Mouse (Mus musculus) ES-E14 (cell line): ENCODE results near the gene Vsig8. TPM values are rescaled to one million over a fixed set of nuclear protein-coding genes. Genes with fewer than 3 reads are reported as not detected.

ENCODE experiments used
- DNase-seq: peaks from one replicate; pipeline ENCODE4 v3.0.0-alpha.2; 2013; ENCODE audit warnings: low read depth, low spot score
- H3K27ac ChIP-seq: 2 replicates; pipeline ENCODE4 v1.5.1; 2012; ENCODE audit warnings: low read depth, mild to moderate bottlenecking, low read length, moderate library complexity, mixed read lengths; ENCODE audit not compliant: poor library complexity, insufficient read depth, severe bottlenecking
- H3K36me3 ChIP-seq: 2 replicates; pipeline ENCODE4 v1.6.1; 2012; ENCODE audit warnings: mild to moderate bottlenecking, low read length, moderate library complexity, mixed read lengths; ENCODE audit not compliant: control insufficient read depth, poor library complexity, insufficient read depth, severe bottlenecking
- H3K4me1 ChIP-seq, 2 experiments: fragments of 150-350 bp in 1 of 2; sonication (generic) in 1 of 2; 2 replicates each; pipeline ENCODE4 v1.6.1; 2012; ENCODE audit warnings: low read length in 2 of 2, mild to moderate bottlenecking in 1 of 2, mixed read lengths in 1 of 2; ENCODE audit not compliant: control insufficient read depth in 2 of 2, insufficient read depth in 2 of 2, poor library complexity in 1 of 2
- H3K4me3 ChIP-seq, 2 experiments: fragments of 150-350 bp in 1 of 2; sonication (generic) in 1 of 2; 2 replicates each; pipeline ENCODE4 v1.5.1; 2012; ENCODE audit warnings: low read length in 2 of 2, low read depth in 1 of 2, mild to moderate bottlenecking in 1 of 2, mixed read lengths in 1 of 2; ENCODE audit not compliant: insufficient read depth in 1 of 2, poor library complexity in 1 of 2, severe bottlenecking in 1 of 2
- H3K9ac ChIP-seq: 2 replicates; pipeline ENCODE4 v1.6.1; 2012; ENCODE audit warnings: low read depth, mild to moderate bottlenecking, low read length, mixed read lengths; ENCODE audit not compliant: poor library complexity, insufficient read depth, severe bottlenecking
- H3K9me3 ChIP-seq: fragments of 150-350 bp; sonication (generic); 2 replicates; pipeline ENCODE4 v1.6.1; 2012; ENCODE audit warnings: low read depth, mild to moderate bottlenecking, low read length; ENCODE audit not compliant: control insufficient read depth, insufficient read depth
- CHD2 ChIP-seq: IDR thresholded peaks from 2 replicates; pipeline ENCODE4 v1.6.1; 2014; ENCODE audit warnings: mild to moderate bottlenecking, low read depth, low read length, inconsistent platforms
- HCFC1 ChIP-seq: IDR thresholded peaks from 2 replicates; pipeline ENCODE4 v1.6.1; 2012; ENCODE audit warnings: low read length, inconsistent platforms, borderline replicate concordance; ENCODE audit not compliant: insufficient read depth
- MAFK ChIP-seq: IDR thresholded peaks from 2 replicates; pipeline ENCODE4 v1.6.1; 2014; ENCODE audit warnings: mild to moderate bottlenecking, low read depth, low read length, inconsistent platforms; ENCODE audit not compliant: insufficient read depth
- ZC3H11A ChIP-seq: IDR thresholded peaks from 2 replicates; pipeline ENCODE4 v1.6.1; 2012; ENCODE audit warnings: low read depth, mild to moderate bottlenecking, inconsistent platforms, low read length, borderline replicate concordance
- ZNF384 ChIP-seq: IDR thresholded peaks from 2 replicates; pipeline ENCODE4 v1.6.1; 2012; ENCODE audit warnings: low read depth, low read length, inconsistent platforms
- in situ Hi-C, 2 experiments: fragments of 600-800 bp; cut with MboI; formaldehyde crosslinking; loops; one replicate each; pipeline ENCODE4 v1.15.1; 2025; ENCODE audit warnings: low sequenced_read_pairs in 2 of 2, inconsistent platforms in 1 of 2; ENCODE audit not compliant: unreplicated experiment in 2 of 2
- total RNA-seq: library from RNA; depleted of rRNA; stranded (reverse); fragments of 300-350 nt; gene quantifications from 2 replicates; pipeline ENCODE4 v1.2.3, GENCODE M21; 2012; rRNA removed

Vsig8 gene
- total RNA-seq: 0.09 and 0.26 TPM in 2 replicates

DNA sequence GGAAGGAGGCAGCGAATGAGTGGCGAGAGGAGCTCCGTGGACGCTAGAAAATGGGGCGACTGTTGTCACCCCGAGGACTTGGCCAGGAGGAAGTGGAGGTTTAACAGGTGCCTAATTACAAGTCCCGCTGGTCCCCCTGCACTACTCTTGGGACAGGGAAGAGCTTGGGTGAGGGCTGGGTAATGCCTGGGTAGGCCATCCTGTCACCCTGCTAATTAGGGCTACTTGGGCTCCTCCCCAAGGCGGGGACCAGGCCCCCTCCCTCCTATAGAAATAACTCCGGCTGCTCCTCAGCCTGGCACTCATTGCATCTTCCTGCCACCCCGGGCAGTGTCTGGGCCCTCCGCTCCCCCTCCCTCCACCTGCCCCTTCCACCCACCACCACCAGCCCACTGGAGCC lies at the start of gene Vsig8:
Gene Vsig8, plus strand, starts transcription at position 301 of the 400 bp plus-strand sequence.
- DNase-seq: no peak
- TF ChIP-seq ZNF384 (no peak), ZC3H11A (no peak), MAFK (no peak), CHD2 (no peak), HCFC1 (no peak)
- no peak within 1 kb of the TSS for H3K4me3 ChIP-seq
- in situ Hi-C loops: no loop called here
- H3K27ac ChIP-seq: no peak within 1 kb of the TSS
- H3K4me1 ChIP-seq: no peaks in the 10 kb centered on the region
- no peaks in the 10 kb centered on the region for H3K36me3 ChIP-seq
- H3K9ac ChIP-seq: no peak within 1 kb of the TSS
- H3K9me3 ChIP-seq: no peaks in the 10 kb centered on the region

DNA sequence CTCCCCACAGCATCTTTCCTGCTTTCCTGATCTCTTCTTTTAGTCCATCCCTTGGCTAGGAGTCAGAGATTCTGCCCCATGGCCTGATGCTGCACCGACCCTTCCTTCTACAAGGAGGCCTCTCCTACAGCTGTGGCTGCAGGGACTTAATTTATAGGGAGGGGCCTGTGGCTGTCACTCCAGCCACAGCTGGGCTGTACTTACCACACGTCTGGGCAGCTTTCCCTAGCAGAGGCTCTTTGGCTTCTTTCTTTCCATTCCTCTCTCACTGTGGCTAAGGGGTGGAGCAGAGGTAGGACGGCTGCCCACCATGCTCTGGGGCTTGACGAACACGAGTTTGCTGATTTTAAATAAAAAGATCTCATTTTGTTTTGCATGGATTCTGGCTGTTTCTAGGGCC lies 48.7 kb upstream of the Vsig8 start:
- Histone ChIP-seq H3K9ac (no peak overlapping the region), H3K9me3 (no peaks in the 10 kb centered on the region), H3K4me1 (peaks cover 12 to 31% of the 10 kb centered on the region in 2 experiments; a peak in 3 of 4 replicates), H3K36me3 (peaks cover 20% of the 10 kb centered on the region), H3K4me3 (no peak overlapping the region), H3K27ac (no peak overlapping the region)
- in situ Hi-C loops: no loop called here
- no peak for DNase-seq
- no peak for TF ChIP-seq CHD2
- no peak for TF ChIP-seq ZC3H11A
- no peak for TF ChIP-seq ZNF384
- no peak for TF ChIP-seq HCFC1
- TF ChIP-seq MAFK: no peak

GRCm38 (mm10) chr1:172507701-172508100 lies 48.0 kb upstream of the Vsig8 start:
- TF ChIP-seq ZNF384: no peak
- no peak for TF ChIP-seq HCFC1
- no peak for TF ChIP-seq MAFK
- TF ChIP-seq ZC3H11A: no peak
- no peak for TF ChIP-seq CHD2
- Histone ChIP-seq H3K9me3 (no peaks in the 10 kb centered on the region), H3K4me3 (no peak overlapping the region), H3K36me3 (peaks cover 20% of the 10 kb centered on the region), H3K27ac (no peak overlapping the region), H3K9ac (no peak overlapping the region), H3K4me1 (peaks cover 12 to 28% of the 10 kb centered on the region in 2 experiments; a peak in 3 of 4 replicates)
- in situ Hi-C loops: no loop called here
- no peak for DNase-seq

DNA sequence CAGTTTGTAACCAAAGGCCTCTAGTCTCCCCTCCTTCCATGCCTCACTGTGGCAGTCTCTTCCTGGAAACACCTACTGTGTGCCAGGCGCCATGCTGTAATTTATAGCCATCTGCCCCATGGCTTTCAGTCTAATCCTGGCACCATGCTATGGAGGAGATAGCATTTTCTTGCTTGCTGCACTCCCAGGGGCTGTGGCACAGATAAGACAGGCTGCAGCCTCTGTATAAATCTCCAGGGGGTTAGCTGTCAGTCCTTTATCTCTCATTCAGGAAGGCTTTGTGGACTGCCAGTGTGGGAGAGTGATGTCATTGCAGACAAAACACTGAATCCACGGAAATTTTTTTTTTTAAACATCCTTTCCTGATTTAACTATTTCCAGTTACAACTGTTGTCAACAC lies 47.6 kb upstream of the Vsig8 start:
- in situ Hi-C loops: no loop called here
- DNase-seq: no peak
- Histone ChIP-seq H3K27ac (no peak overlapping the region), H3K4me1 (peaks cover 10 to 23% of the 10 kb centered on the region in 2 experiments; a peak in 3 of 4 replicates), H3K4me3 (no peak overlapping the region), H3K36me3 (peaks cover 20% of the 10 kb centered on the region), H3K9me3 (no peaks in the 10 kb centered on the region), H3K9ac (no peak overlapping the region)
- no peak for TF ChIP-seq ZNF384
- TF ChIP-seq ZC3H11A: no peak
- TF ChIP-seq HCFC1: no peak
- no peak for TF ChIP-seq CHD2
- no peak for TF ChIP-seq MAFK

DNA sequence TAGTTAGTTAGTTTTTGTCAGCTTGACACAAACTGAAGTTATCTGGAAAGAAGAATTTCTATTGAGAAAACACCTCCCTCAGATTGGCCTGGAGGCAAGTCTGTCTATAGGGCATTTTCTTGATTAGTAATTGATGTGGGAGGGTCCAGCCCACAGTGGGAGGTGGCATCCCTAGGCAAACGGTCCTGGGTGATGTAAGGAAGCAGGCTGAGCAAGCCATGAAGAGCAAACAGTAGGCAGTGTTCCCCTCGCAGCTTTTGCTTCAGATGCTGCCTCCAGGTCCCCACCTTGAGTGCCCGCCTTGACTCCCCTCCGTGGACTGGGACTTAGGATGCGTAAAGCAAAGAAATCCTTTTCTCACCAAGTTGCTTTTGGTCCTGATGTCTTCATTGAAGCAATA lies 46.5 kb upstream of the Vsig8 start:
- no peak overlapping the region for H3K9ac ChIP-seq
- no peak for TF ChIP-seq HCFC1
- TF ChIP-seq ZNF384: no peak
- no peak for TF ChIP-seq ZC3H11A
- no peak for TF ChIP-seq MAFK
- TF ChIP-seq CHD2: no peak
- no peak for DNase-seq
- in situ Hi-C loops: no loop called here
- H3K27ac ChIP-seq: no peak overlapping the region
- peaks cover 6 to 23% of the 10 kb centered on the region in 2 experiments; a peak in 3 of 4 replicates for H3K4me1 ChIP-seq
- H3K4me3 ChIP-seq: no peak overlapping the region
- H3K36me3 ChIP-seq: peaks cover 20% of the 10 kb centered on the region
- H3K9me3 ChIP-seq: no peaks in the 10 kb centered on the region
